11 mouse cellular contexts compared by ENCODE assay signal in the genomic region with DNA sequence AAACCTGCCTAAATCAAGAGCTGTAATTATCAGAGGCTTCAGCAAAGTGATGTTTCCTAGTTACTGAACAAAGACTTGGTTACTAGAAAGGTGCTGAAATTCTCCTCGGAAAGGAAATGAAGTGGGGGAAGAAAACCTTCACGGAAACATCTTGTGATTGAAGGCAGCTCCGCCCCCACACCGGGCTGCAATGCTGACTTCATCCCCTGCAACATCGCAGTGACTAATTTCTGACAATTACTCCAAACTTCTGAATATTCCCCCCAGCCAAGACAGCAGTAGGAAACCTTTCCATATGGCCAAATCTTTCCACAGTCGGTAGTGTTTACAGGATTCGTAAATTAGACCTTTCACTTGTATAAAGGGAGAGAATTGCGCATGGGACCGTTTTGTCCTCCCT.
DNase-seq lines count a peak whose midpoint lies in the region; ATAC-seq and TF ChIP-seq lines count a peak whose summit lies in the region.
"Had no signal": no experiment of that assay in that cellular context is flagged by ENCODE, and none has a peak within 500 bp of the region (broad histone marks: within the 10 kb centered on the region; RNA-seq: fewer than 3 reads in every experiment).

No protein-coding gene starts in this region.

- H3K9me3 ChIP-seq in forebrain, embryonic 13.5 days (replicated peaks): no peaks in the 10 kb centered on the region
- no peaks in the 10 kb centered on the region for H3K9me3 ChIP-seq in forebrain, embryonic 12.5 days
- H3K9me3 ChIP-seq in limb, embryonic 13.5 days: no peaks in the 10 kb centered on the region
- H3K9me3 ChIP-seq in limb, embryonic 10.5 days (replicated peaks): no peaks in the 10 kb centered on the region
- no peaks in the 10 kb centered on the region for H3K9me3 ChIP-seq in lung, postnatal 0 days (ENCODE audit: low read length)
- H3K9me3 ChIP-seq: liver, embryonic 13.5 days; neural tube, embryonic 12.5 days had no signal

- 52% methylated on average over 9 of the region's 9 CpGs for WGBS in forebrain, embryonic 13.5 days
- 58% methylated on average over 9 of the region's 9 CpGs for WGBS in forebrain, embryonic 12.5 days
- 45% methylated on average over 9 of the region's 9 CpGs for WGBS in limb, embryonic 13.5 days
- WGBS in limb, embryonic 10.5 days: 59% methylated on average over 9 of the region's 9 CpGs
- WGBS in lung, postnatal 0 days: 33% methylated on average over 9 of the region's 9 CpGs

- H3K27ac ChIP-seq in forebrain, embryonic 13.5 days: no peak overlapping the region
- H3K27ac ChIP-seq in forebrain, embryonic 12.5 days: no peak overlapping the region
- H3K27ac ChIP-seq in limb, embryonic 13.5 days: no peak overlapping the region
- H3K27ac ChIP-seq in limb, embryonic 10.5 days: no peak overlapping the region
- H3K27ac ChIP-seq in lung, postnatal 0 days (ENCODE audit: low read length): no peak overlapping the region
- H3K27ac ChIP-seq: liver, embryonic 13.5 days; neural tube, embryonic 12.5 days had no signal

- no peak for DNase-seq in limb, embryonic 10.5 days (ENCODE audit: low spot score)
- DNase-seq in layer of hippocampus, adult 8-10 months (ENCODE audit: low spot score in 2 of 2): peak; percentile 58 to 66
- peak; percentile 54 for DNase-seq in thymus, postnatal 25 days
- DNase-seq in lung, postnatal 0 days (ENCODE audit: low spot score): no peak
- no peak for DNase-seq in kidney, postnatal 14 days
- DNase-seq: cerebellum, adult 9-10 months; liver, embryonic 13.5 days had no signal

- peak overlapping the region; percentile 6; the same call in 1 of the 2 replicates for H3K4me2 ChIP-seq in forebrain, embryonic 13.5 days
- H3K4me2 ChIP-seq in forebrain, embryonic 12.5 days: no peak overlapping the region
- H3K4me2 ChIP-seq in limb, embryonic 13.5 days (replicated peaks): peak overlapping the region; percentile 22; the same call in 1 of the 2 replicates
- H3K4me2 ChIP-seq in lung, postnatal 0 days (replicated peaks; ENCODE audit: low read depth, low read length): no peak overlapping the region
- H3K4me2 ChIP-seq: liver, embryonic 13.5 days; neural tube, embryonic 12.5 days had no signal

- no peak for ATAC-seq in forebrain, embryonic 13.5 days
- ATAC-seq in forebrain, embryonic 12.5 days (ENCODE audit: low FRiP score): no peak
- no peak for ATAC-seq in limb, embryonic 13.5 days (ENCODE audit: low FRiP score, low read depth)
- no peak for ATAC-seq in lung, postnatal 0 days

- no peak for TF ChIP-seq CTCF in lung, postnatal 0 days (IDR thresholded peaks at IDR 0.05)

- no peak overlapping the region for H3K4me3 ChIP-seq in forebrain, embryonic 13.5 days
- no peak overlapping the region for H3K4me3 ChIP-seq in forebrain, embryonic 12.5 days (replicated peaks)
- H3K4me3 ChIP-seq in limb, embryonic 13.5 days: no peak overlapping the region
- H3K4me3 ChIP-seq in limb, embryonic 10.5 days: no peak overlapping the region
- H3K4me3 ChIP-seq in lung, postnatal 0 days (ENCODE audit: low read depth, low read length): no peak overlapping the region
- H3K4me3 ChIP-seq: liver, embryonic 13.5 days; neural tube, embryonic 12.5 days had no signal

- H3K36me3 ChIP-seq in forebrain, embryonic 13.5 days (ENCODE audit: poor library complexity, severe bottlenecking): no peaks in the 10 kb centered on the region
- H3K36me3 ChIP-seq in forebrain, embryonic 12.5 days (replicated peaks): no peaks in the 10 kb centered on the region
- H3K36me3 ChIP-seq in limb, embryonic 13.5 days: no peaks in the 10 kb centered on the region
- H3K36me3 ChIP-seq in limb, embryonic 10.5 days: no peaks in the 10 kb centered on the region
- no peaks in the 10 kb centered on the region for H3K36me3 ChIP-seq in lung, postnatal 0 days (ENCODE audit: insufficient read depth, low read length)
- H3K36me3 ChIP-seq: liver, embryonic 13.5 days; neural tube, embryonic 12.5 days had no signal

- TF ChIP-seq EP300 in lung, postnatal 0 days (IDR thresholded peaks at IDR 0.05): no peak

- no peaks in the 10 kb centered on the region for H3K27me3 ChIP-seq in forebrain, embryonic 13.5 days
- no peaks in the 10 kb centered on the region for H3K27me3 ChIP-seq in forebrain, embryonic 12.5 days
- no peaks in the 10 kb centered on the region for H3K27me3 ChIP-seq in limb, embryonic 13.5 days
- no peaks in the 10 kb centered on the region for H3K27me3 ChIP-seq in limb, embryonic 10.5 days (ENCODE audit: low read depth, poor library complexity, severe bottlenecking)
- no peaks in the 10 kb centered on the region for H3K27me3 ChIP-seq in lung, postnatal 0 days (replicated peaks; ENCODE audit: insufficient read depth, low read length)
- H3K27me3 ChIP-seq: liver, embryonic 13.5 days; neural tube, embryonic 12.5 days had no signal

- H3K9ac ChIP-seq in forebrain, embryonic 13.5 days: no peak overlapping the region
- H3K9ac ChIP-seq in forebrain, embryonic 12.5 days: no peak overlapping the region
- H3K9ac ChIP-seq in limb, embryonic 13.5 days: no peak overlapping the region
- no peak overlapping the region for H3K9ac ChIP-seq in lung, postnatal 0 days (replicated peaks; ENCODE audit: low read depth)
- H3K9ac ChIP-seq: liver, embryonic 13.5 days; neural tube, embryonic 12.5 days had no signal

- H3K4me1 ChIP-seq in forebrain, embryonic 13.5 days: peaks cover 10% of the 10 kb centered on the region; the same call in 1 of the 2 replicates
- no peaks in the 10 kb centered on the region for H3K4me1 ChIP-seq in forebrain, embryonic 12.5 days
- H3K4me1 ChIP-seq in limb, embryonic 13.5 days: no peaks in the 10 kb centered on the region
- H3K4me1 ChIP-seq in limb, embryonic 10.5 days: no peaks in the 10 kb centered on the region
- H3K4me1 ChIP-seq in lung, postnatal 0 days (ENCODE audit: insufficient read depth, low read depth, low read length): no peaks in the 10 kb centered on the region
- H3K4me1 ChIP-seq: liver, embryonic 13.5 days; neural tube, embryonic 12.5 days had no signal

Comparison
In these comparisons a context has a peak if more than half of its experiments do, and no peak if none do; other contexts are left out.
1. H3K4me2 ChIP-seq: peak in forebrain, embryonic 13.5 days (single experiment) and limb, embryonic 13.5 days (single experiment); none in forebrain, embryonic 12.5 days (single experiment) and lung, postnatal 0 days (single experiment).
2. DNase-seq: peak in layer of hippocampus, adult 8-10 months (2 of 2) and thymus, postnatal 25 days (single experiment); none in limb, embryonic 10.5 days (single experiment), lung, postnatal 0 days (single experiment) and kidney, postnatal 14 days (single experiment).